Mouse (Mus musculus) layer of hippocampus, adult 8-10 months (tissue): ENCODE data around the gene 0610030E20Rik. TPM values are rescaled to one million over a fixed set of nuclear protein-coding genes. Genes with fewer than 3 reads are reported as not detected.
A peak's percentile ranks its signal among the peaks of the same experiment; 100 is the strongest.

Experiments
- DNase-seq, 2 experiments: peaks; one replicate each; pipeline ENCODE4 v3.0.0; 2022; ENCODE audit warnings: low spot score in 2 of 2
- total RNA-seq, 4 experiments: library from RNA; stranded (reverse); gene quantifications; 2 replicates each; pipeline ENCODE4 v1.2.4; 2022

The 0610030E20Rik gene
- total RNA-seq, 4 experiments from 2014 or later, result 15.6 to 19.6 (median 18.1) TPM

GRCm38 (mm10) chr6:72369557-72369956, 22.4 kb downstream of the 0610030E20Rik start:
- DNase-seq, result no peak

- DNase-seq, result no peak
Measured at GRCm38 (mm10) chr6:72370091-72370490, 23.0 kb downstream of the 0610030E20Rik start.

GRCm38 (mm10) chr6:72371147-72371546, 24.0 kb downstream of the 0610030E20Rik start:
- DNase-seq, result no peak

GRCm38 (mm10) chr6:72371571-72371970, 24.5 kb downstream of the 0610030E20Rik start:
- no peak for DNase-seq

- DNase-seq, result no peak
Measured at GRCm38 (mm10) chr6:72373184-72373583, 26.1 kb downstream of the 0610030E20Rik start.

GRCm38 (mm10) chr6:72374206-72374605, 27.1 kb downstream of the 0610030E20Rik start:
- no peak for DNase-seq

GRCm38 (mm10) chr6:72374820-72375563, 27.9 kb downstream of the 0610030E20Rik start:
- no peak for DNase-seq

- no peak for DNase-seq
Measured at GRCm38 (mm10) chr6:72378510-72379234, 31.6 kb downstream of the 0610030E20Rik start.

GRCm38 (mm10) chr6:72379377-72380130, 32.4 kb downstream of the 0610030E20Rik start:
- no peak for DNase-seq

GRCm38 (mm10) chr6:72380131-72380770, 33.1 kb downstream of the 0610030E20Rik start, which contains the start of gene Vamp5:
TSS of gene Vamp5 (minus strand) at chr6:72380468.
- DNase-seq, result peak in 1 of 2 experiments; percentile 48

- no peak for DNase-seq
Measured at GRCm38 (mm10) chr6:72382494-72382893, 35.4 kb downstream of the 0610030E20Rik start.

GRCm38 (mm10) chr6:72383142-72383820, 36.2 kb downstream of the 0610030E20Rik start:
- DNase-seq, result no peak

GRCm38 (mm10) chr6:72383952-72384351, 36.8 kb downstream of the 0610030E20Rik start:
- no peak for DNase-seq

GRCm38 (mm10) chr6:72385258-72385657, 38.1 kb downstream of the 0610030E20Rik start:
- no peak for DNase-seq

- DNase-seq, result no peak
Measured at GRCm38 (mm10) chr6:72386561-72386960, 39.4 kb downstream of the 0610030E20Rik start.

GRCm38 (mm10) chr6:72387816-72388215, 40.7 kb downstream of the 0610030E20Rik start:
- no peak for DNase-seq

GRCm38 (mm10) chr6:72388266-72388665, 41.1 kb downstream of the 0610030E20Rik start:
- no peak for DNase-seq

- DNase-seq, result no peak
Measured at GRCm38 (mm10) chr6:72388791-72389329, 41.7 kb downstream of the 0610030E20Rik start.

GRCm38 (mm10) chr6:72389471-72389940, 42.4 kb downstream of the 0610030E20Rik start:
- DNase-seq, result no peak
